Mouse (Mus musculus) heart, adult 2 months (tissue): ENCODE measurements at regions not wholly inside any gene's neighbourhood (a gene's known extent, or its start where the extent isn't known, plus 50 kb on each side); places are given as distances from the start of the nearest gene placed in this dataset.
A peak's percentile ranks its signal among the peaks of the same experiment; 100 is the strongest.

Source experiments
- DNase-seq, 2 experiments: peaks; one replicate each; pipeline ENCODE4 v3.0.0; 2021
- H3K27ac ChIP-seq: fragments of 200-600 bp; 2 replicates; pipeline ENCODE4 v1.8.1; 2022
- H3K27me3 ChIP-seq: fragments of 200-500 bp; 2 replicates; pipeline ENCODE4 v1.6.1; 2012; ENCODE audit warnings: mild to moderate bottlenecking, low read length, inconsistent platforms, mixed read lengths; ENCODE audit not compliant: control insufficient read depth, insufficient read depth
- H3K36me3 ChIP-seq: fragments of 200-500 bp; 2 replicates; pipeline ENCODE4 v1.6.1; 2012; ENCODE audit warnings: low read length, inconsistent platforms; ENCODE audit not compliant: control insufficient read depth, insufficient read depth
- H3K4me1 ChIP-seq: fragments of 200-500 bp; 2 replicates; pipeline ENCODE4 v1.6.1; 2011; ENCODE audit warnings: low read length; ENCODE audit not compliant: control insufficient read depth, insufficient read depth
- H3K4me3 ChIP-seq: fragments of 200-600 bp; 2 replicates; pipeline ENCODE4 v1.8.1; 2022
- H3K79me2 ChIP-seq: fragments of 200-500 bp; replicated peaks from 2 replicates; pipeline ENCODE4 v1.6.1; 2012; ENCODE audit warnings: mild to moderate bottlenecking, inconsistent platforms, low read length, moderate library complexity, mixed read lengths; ENCODE audit not compliant: control insufficient read depth, insufficient read depth
- H3K9ac ChIP-seq: fragments of 200-500 bp; 2 replicates; pipeline ENCODE4 v1.6.1; 2012; ENCODE audit warnings: low read depth, mild to moderate bottlenecking, control low read depth, inconsistent platforms, low read length, mixed read lengths
- CTCF ChIP-seq: fragments of 200-600 bp; IDR thresholded peaks from 2 replicates; pipeline ENCODE4 v1.8.1; 2022; ENCODE audit warnings: antibody characterized with exemption, mild to moderate bottlenecking, moderate library complexity
- EP300 ChIP-seq: fragments of 200-500 bp; IDR thresholded peaks from 2 replicates; pipeline ENCODE4 v1.6.1; 2011; ENCODE audit warnings: low read depth, low read length, control low read depth; ENCODE audit not compliant: insufficient read depth
- POLR2A ChIP-seq: fragments of 200-500 bp; IDR thresholded peaks from 2 replicates; pipeline ENCODE4 v1.6.1; 2011; ENCODE audit warnings: mild to moderate bottlenecking, low read depth, low read length, control low read depth; ENCODE audit not compliant: insufficient read depth
- WGBS: fragments of 180-500 bp; shearing (Covaris S2); methylation state at CpG from one replicate; pipeline ENCODE4 v1.1.7; 2018; 5-methylcytosine and 5-hydroxymethylcytosine counted together
- intact Hi-C: fragments of 180-260 bp; cut with DNase I; formaldehyde crosslinking; loops from one replicate; pipeline ENCODE4 v1.15.1; 2025

GRCm38 (mm10) chr3:64898610-64899009 lies 54.0 kb upstream of the Vmn2r7 start:
- WGBS = 47% methylated on average over 2 of the region's 2 CpGs
- TF ChIP-seq CTCF (peak; percentile 12; the same call in 1 of the 2 replicates), POLR2A (no peak)
- intact Hi-C loops = no loop called here
- Histone ChIP-seq H3K27ac (no peak overlapping the region), H3K4me3 (no peak overlapping the region), H3K27me3 (no peaks in the 10 kb centered on the region), H3K4me1 (no peaks in the 10 kb centered on the region), H3K9ac (no peak overlapping the region), H3K79me2 (no peaks in the 10 kb centered on the region), H3K36me3 (no peaks in the 10 kb centered on the region)
- no peak for DNase-seq

- Histone ChIP-seq H3K36me3 (no peaks in the 10 kb centered on the region), H3K9ac (no peak overlapping the region), H3K27ac (no peak overlapping the region), H3K79me2 (no peaks in the 10 kb centered on the region), H3K27me3 (no peaks in the 10 kb centered on the region), H3K4me3 (no peak overlapping the region), H3K4me1 (no peaks in the 10 kb centered on the region)
- WGBS = 21% methylated on average over 2 of the region's 2 CpGs
- intact Hi-C loops = no loop called here
- DNase-seq = no peak
- TF ChIP-seq EP300 = no peak
- TF ChIP-seq POLR2A = no peak
- TF ChIP-seq CTCF = no peak
These were observed 56.8 kb upstream of the Vmn2r7 start for GRCm38 (mm10) chr3:64901317-64901892.

DNA sequence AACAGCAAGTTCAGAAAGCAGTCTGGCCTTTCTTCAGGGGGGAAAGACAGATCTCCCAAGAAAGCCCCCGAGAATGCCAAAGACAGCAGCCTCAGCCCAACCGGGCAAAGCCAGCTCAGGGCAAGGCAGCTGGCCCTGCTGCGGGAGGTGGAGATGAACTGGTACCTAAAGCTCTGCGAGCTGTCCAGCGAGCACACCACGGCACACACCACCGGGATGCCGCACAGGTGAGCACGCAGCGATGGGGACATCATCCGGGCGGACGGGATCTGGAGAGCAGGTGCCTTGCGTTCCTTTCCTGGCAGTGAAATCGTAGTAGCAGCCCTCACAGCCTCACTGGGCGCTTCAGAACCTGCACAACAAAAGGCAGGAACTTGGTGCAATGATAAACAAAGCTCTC lies 104.7 kb upstream of the Vmn2r7 start:
- Histone ChIP-seq H3K4me1 (no peaks in the 10 kb centered on the region), H3K79me2 (no peaks in the 10 kb centered on the region), H3K9ac (no peak overlapping the region), H3K27me3 (no peaks in the 10 kb centered on the region), H3K27ac (no peak overlapping the region), H3K36me3 (no peaks in the 10 kb centered on the region), H3K4me3 (no peak overlapping the region)
- intact Hi-C loops = no loop called here
- 21% methylated on average over 16 of the region's 16 CpGs for WGBS
- TF ChIP-seq EP300 (no peak), CTCF (no peak), POLR2A (no peak)
- no peak for DNase-seq

DNA sequence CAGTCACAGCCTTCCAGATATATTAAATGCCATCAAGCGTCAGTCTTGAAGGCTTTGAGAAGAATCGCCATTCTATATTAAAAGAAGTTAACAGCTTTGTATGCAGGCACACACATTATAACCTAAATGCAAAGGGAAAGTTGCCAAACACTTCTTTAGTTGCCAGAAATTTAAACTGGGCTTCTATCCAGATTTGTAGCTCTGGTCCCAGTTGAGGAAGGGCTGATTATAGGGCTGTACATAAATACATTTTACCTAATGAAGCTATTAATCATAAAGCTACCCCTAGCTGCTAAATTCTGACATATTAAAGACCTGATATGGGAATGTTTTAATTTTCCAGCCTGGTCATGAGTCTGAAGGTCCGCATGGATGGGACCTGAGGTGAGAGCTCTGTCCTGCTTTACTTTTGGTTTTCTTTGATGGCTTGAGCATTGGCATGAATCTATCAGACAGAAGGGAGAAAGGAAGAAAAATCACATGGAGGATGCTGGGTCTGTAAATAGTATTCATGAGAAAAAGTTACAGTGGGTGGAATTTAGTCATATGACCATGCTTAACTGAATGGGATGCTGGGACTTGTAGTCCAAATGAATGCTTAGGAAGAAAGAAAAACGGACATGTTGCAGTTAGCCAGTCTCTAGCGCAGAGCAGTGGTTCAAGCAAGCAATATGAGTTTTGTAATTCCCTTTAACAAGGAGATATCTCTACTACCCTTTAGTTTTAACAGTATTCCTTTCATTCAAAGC lies 120.3 kb upstream of the Vmn2r7 start:
- no peak for DNase-seq
- no peaks in the 10 kb centered on the region for H3K4me1 ChIP-seq
- no peaks in the 10 kb centered on the region for H3K79me2 ChIP-seq
- no peaks in the 10 kb centered on the region for H3K27me3 ChIP-seq
- H3K27ac ChIP-seq = no peak overlapping the region
- H3K9ac ChIP-seq = no peak overlapping the region
- intact Hi-C loops = no loop called here
- no peak overlapping the region for H3K4me3 ChIP-seq
- TF ChIP-seq EP300 (no peak), CTCF (no peak), POLR2A (no peak)
- no peaks in the 10 kb centered on the region for H3K36me3 ChIP-seq
- WGBS = 71% methylated on average over 5 of the region's 5 CpGs

DNA sequence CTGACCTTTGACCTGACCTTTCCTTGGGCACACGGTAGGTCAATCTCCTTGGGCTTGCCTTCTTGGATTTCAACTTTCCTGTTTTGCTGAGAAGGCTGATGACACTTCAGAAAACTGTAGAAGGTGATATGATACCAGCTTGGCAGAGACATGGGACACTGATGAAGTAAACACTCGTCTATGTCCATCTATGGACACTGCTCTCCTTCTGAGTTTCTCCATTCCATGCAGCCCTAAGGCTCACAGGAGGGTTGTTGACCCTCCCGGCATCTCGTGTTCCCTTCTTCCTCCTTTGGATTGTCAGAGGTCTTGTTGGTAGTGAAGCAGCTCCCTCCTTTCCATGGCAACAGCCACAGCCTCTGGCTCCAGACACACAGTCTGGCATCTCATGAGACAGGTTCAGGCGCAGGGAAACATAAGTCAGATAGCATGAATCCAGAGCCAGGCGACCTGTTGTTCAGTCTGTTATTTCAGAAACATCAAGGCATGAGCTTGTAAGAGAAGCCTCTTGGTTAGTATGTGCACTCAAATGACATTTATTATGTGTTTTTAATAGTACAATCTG lies 120.9 kb upstream of the Vmn2r7 start:
- no peaks in the 10 kb centered on the region for H3K36me3 ChIP-seq
- DNase-seq = no peak
- intact Hi-C loops = no loop called here

DNA sequence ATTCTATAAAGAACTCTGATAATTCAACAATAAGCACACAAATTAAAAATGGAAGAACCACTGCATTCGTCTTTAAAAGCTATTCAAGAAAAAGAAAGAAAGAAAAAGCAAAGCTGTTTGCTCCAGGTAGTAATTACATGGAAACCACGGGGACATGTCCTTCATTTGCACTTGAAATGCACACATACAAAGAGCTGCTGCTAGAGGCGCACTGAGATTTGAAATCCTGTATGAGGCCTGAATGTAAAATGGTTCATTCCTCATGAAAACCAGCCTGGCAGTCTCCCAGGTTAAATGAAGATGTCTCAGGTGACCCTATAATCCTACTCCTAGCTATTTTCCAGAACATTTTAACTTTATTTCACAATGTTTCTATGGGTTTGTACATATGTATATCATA lies 123.7 kb upstream of the Vmn2r7 start:
- Histone ChIP-seq H3K9ac (no peak overlapping the region), H3K4me1 (no peaks in the 10 kb centered on the region), H3K27ac (no peak overlapping the region), H3K4me3 (no peak overlapping the region), H3K27me3 (no peaks in the 10 kb centered on the region), H3K79me2 (no peaks in the 10 kb centered on the region), H3K36me3 (no peaks in the 10 kb centered on the region)
- intact Hi-C loops = no loop called here
- TF ChIP-seq CTCF (no peak), POLR2A (no peak), EP300 (no peak)
- WGBS = 71% methylated on average over 3 of the region's 3 CpGs
- no peak for DNase-seq

More for the DNA sequence above, 120.9 kb upstream of the Vmn2r7 start:
- Histone ChIP-seq H3K27me3 (no peaks in the 10 kb centered on the region), H3K9ac (no peak overlapping the region), H3K27ac (no peak overlapping the region), H3K4me3 (no peak overlapping the region), H3K4me1 (no peaks in the 10 kb centered on the region), H3K79me2 (no peaks in the 10 kb centered on the region)
- TF ChIP-seq POLR2A = no peak
- no peak for TF ChIP-seq EP300
- TF ChIP-seq CTCF = no peak
- 69% methylated on average over 6 of the region's 6 CpGs for WGBS
